Mouse (Mus musculus): ENCODE measurements around the gene Parp4. TPM values are rescaled to one million over a fixed set of nuclear protein-coding genes. Genes with fewer than 3 reads are reported as not detected.

The Parp4 gene
- polyA plus RNA-seq, 1 experiment from 2014 or later, result 0.90 TPM

DNA sequence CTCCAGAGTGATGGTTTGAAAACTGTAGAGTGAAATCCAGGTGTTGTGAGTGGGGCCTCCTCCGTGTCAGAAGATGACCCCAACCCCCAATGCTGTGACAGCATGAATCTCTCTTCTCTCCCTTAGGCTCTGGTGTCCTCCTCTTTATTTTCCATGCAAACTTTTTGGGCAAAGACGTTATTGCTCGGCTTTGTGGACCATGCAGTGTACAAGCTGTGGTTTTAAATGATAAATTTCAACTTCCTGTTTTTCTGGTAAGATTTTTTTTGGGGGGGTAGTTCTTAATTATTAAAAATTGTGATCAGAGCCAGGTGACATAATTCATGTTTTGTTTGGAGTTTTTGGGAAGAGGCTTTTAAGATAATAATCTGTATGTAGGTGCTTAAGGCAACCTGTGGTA lies 120.1 kb downstream of the Parp4 start:
- Histone ChIP-seq H3K4me3 (ENCODE audit: low read length) (no peak overlapping the region), H3K4me1 (ENCODE audit: control insufficient read depth, insufficient read depth, low read depth, low read length) (no peaks in the 10 kb centered on the region), H3K36me3 (ENCODE audit: control insufficient read depth, insufficient read depth, low read length) (peaks cover 32% of the 10 kb centered on the region), H3K27me3 (replicated peaks; ENCODE audit: control insufficient read depth, insufficient read depth, low read length) (no peaks in the 10 kb centered on the region), H3K27ac (ENCODE audit: low read depth, low read length) (no peak overlapping the region), H3K9me3 (ENCODE audit: control insufficient read depth, low read length) (no peaks in the 10 kb centered on the region), H3K4me2 (ENCODE audit: low read length) (no peak overlapping the region), H3K9ac (ENCODE audit: low read depth, low read length) (no peak overlapping the region)
- WGBS, result 91% methylated on average over 3 of the region's 3 CpGs
- ATAC-seq, result no peak

DNA sequence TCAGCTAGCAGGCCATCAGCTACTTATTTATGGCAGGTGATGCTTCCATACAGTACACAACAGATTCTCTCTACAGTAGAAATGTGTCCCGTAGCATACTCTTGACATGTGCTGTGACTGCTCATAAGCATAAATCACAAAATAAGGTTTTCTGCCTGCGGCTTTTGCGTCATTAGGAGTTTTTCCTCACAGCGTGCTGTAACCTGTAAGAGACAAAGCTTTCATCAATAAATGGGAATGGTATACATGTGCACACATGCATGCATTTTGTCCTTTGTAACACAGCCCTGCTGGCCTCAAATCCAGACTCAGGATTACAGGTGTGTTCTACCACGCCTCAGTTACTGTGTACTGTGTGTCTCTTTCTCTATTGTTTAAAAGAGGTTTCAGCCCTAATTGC lies 122.4 kb downstream of the Parp4 start:
- peaks cover 18% of the 10 kb centered on the region for H3K36me3 ChIP-seq (ENCODE audit: control insufficient read depth, insufficient read depth, low read length)
- no peaks in the 10 kb centered on the region for H3K9me3 ChIP-seq (ENCODE audit: control insufficient read depth, low read length)
- no peaks in the 10 kb centered on the region for H3K4me1 ChIP-seq (ENCODE audit: control insufficient read depth, insufficient read depth, low read depth, low read length)
- H3K27me3 ChIP-seq (replicated peaks; ENCODE audit: control insufficient read depth, insufficient read depth, low read length), result no peaks in the 10 kb centered on the region
- 93% methylated on average over 5 of the region's 5 CpGs for WGBS
- ATAC-seq, result no peak
- no peak overlapping the region for H3K4me2 ChIP-seq (ENCODE audit: low read length)
- H3K9ac ChIP-seq (ENCODE audit: low read depth, low read length), result no peak overlapping the region
- H3K4me3 ChIP-seq (ENCODE audit: low read length), result no peak overlapping the region
- H3K27ac ChIP-seq (ENCODE audit: low read depth, low read length), result no peak overlapping the region

DNA sequence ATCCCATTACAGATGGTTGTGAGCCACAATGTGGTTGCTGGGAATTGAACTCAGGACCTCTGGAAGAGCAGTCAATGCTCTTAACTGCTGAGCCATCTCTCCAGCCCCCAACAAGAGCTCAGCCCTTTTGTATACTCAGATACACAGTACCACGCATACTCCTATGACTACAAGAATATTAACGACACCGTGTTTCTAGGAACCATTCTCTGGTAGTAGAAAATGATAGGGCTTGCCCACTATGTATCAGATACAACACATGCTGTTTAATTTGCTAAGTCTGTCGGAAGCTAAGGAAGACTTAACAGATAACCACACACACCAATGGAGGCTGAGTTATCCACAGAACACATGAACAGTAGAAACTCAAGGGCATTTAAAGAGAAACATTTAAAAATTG lies 127.2 kb downstream of the Parp4 start:
- Histone ChIP-seq H3K9me3 (ENCODE audit: control insufficient read depth, low read length) (no peaks in the 10 kb centered on the region), H3K4me1 (ENCODE audit: control insufficient read depth, insufficient read depth, low read depth, low read length) (no peaks in the 10 kb centered on the region), H3K27me3 (replicated peaks; ENCODE audit: control insufficient read depth, insufficient read depth, low read length) (no peaks in the 10 kb centered on the region), H3K9ac (ENCODE audit: low read depth, low read length) (no peak overlapping the region), H3K36me3 (ENCODE audit: control insufficient read depth, insufficient read depth, low read length) (no peaks in the 10 kb centered on the region), H3K27ac (ENCODE audit: low read depth, low read length) (no peak overlapping the region), H3K4me3 (ENCODE audit: low read length) (no peak overlapping the region), H3K4me2 (ENCODE audit: low read length) (no peak overlapping the region)
- 97% methylated on average over 4 of the region's 4 CpGs for WGBS
- no peak for ATAC-seq

DNA sequence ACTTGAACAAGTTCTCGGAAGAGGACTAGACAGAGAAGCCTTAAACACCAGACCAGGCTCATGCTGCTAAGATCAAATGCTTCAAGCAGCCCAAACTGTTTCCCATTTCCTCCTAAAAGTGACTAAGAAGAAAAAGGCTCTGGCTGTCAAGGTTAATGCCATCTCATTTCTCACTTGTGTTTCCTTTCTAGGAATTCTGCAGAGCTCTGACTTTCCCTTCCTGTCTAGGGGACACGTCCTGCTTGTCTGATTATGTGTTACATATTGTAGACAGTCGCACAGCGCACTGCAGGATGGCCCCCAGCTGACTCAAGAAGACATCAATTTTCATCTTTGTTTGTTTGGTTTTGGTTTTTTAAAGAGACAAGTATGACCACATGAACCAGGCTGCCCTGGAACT lies 130.3 kb downstream of the Parp4 start:
- WGBS, result 87% methylated on average over 4 of the region's 4 CpGs
- Histone ChIP-seq H3K4me1 (ENCODE audit: control insufficient read depth, insufficient read depth, low read depth, low read length) (no peaks in the 10 kb centered on the region), H3K4me2 (ENCODE audit: low read length) (no peak overlapping the region), H3K4me3 (ENCODE audit: low read length) (no peak overlapping the region), H3K9ac (ENCODE audit: low read depth, low read length) (no peak overlapping the region), H3K27ac (ENCODE audit: low read depth, low read length) (no peak overlapping the region), H3K36me3 (ENCODE audit: control insufficient read depth, insufficient read depth, low read length) (peaks cover 3% of the 10 kb centered on the region; the same call in 1 of the 2 replicates), H3K9me3 (ENCODE audit: control insufficient read depth, low read length) (no peaks in the 10 kb centered on the region), H3K27me3 (replicated peaks; ENCODE audit: control insufficient read depth, insufficient read depth, low read length) (no peaks in the 10 kb centered on the region)
- no peak for ATAC-seq

Other genes starting within 250 kb of the Parp4 start
- gene Atp12a, start 210.6 kb upstream of the Parp4 start, polyA plus RNA-seq (2015; fragmentation: Nextera tagmentation; extraction: Ambion mirVana), result 0.27 and 0.33 TPM in 2 replicates
- 0.80 and 1.1 TPM in 2 replicates for gene Rnf17, start 173.0 kb upstream of the Parp4 start, polyA plus RNA-seq (2015; fragmentation: Nextera tagmentation; extraction: Ambion mirVana)
- 5.3 and 6.2 TPM in 2 replicates for gene Cenpj, start 194 bp upstream of the Parp4 start, polyA plus RNA-seq (2015; fragmentation: Nextera tagmentation; extraction: Ambion mirVana)
- gene Mphosph8, start 92.6 kb downstream of the Parp4 start, polyA plus RNA-seq (2015; fragmentation: Nextera tagmentation; extraction: Ambion mirVana), result 35.0 and 36.1 TPM in 2 replicates
- gene Pspc1, start 202.7 kb downstream of the Parp4 start, polyA plus RNA-seq (2015; fragmentation: Nextera tagmentation; extraction: Ambion mirVana), result 26.0 and 30.3 TPM in 2 replicates
- gene Zmym5, start 236.1 kb downstream of the Parp4 start, polyA plus RNA-seq (2015; fragmentation: Nextera tagmentation; extraction: Ambion mirVana), result 30.2 and 30.7 TPM in 2 replicates